Mouse (Mus musculus) ovary, postnatal 10 days (tissue): ENCODE measurements at regions not wholly inside any gene's neighbourhood (a gene's known extent, or its start where the extent isn't known, plus 50 kb on each side); places are given as distances from the start of the nearest gene placed in this dataset.

ENCODE experiments used
- DNase-seq: peaks from one replicate; pipeline ENCODE4 v3.0.0; 2022; ENCODE audit warnings: low spot score

- DNase-seq: no peak
These were observed 154.0 kb upstream of the Kif2a start for GRCm38 (mm10) chr13:107175891-107176290.

GRCm38 (mm10) chr13:107168599-107169149 lies 146.7 kb upstream of the Kif2a start:
- DNase-seq: peak; percentile 13

GRCm38 (mm10) chr13:107167856-107168598 lies 146.1 kb upstream of the Kif2a start:
- DNase-seq: no peak

- no peak for DNase-seq
These were observed 129.6 kb upstream of the Kif2a start for GRCm38 (mm10) chr13:107151548-107151947.

GRCm38 (mm10) chr13:107141209-107141608 lies 119.3 kb upstream of the Kif2a start:
- DNase-seq: no peak

- DNase-seq: no peak
These were observed 112.2 kb upstream of the Kif2a start for GRCm38 (mm10) chr13:107134125-107134524.

GRCm38 (mm10) chr13:107126636-107127035 lies 104.7 kb upstream of the Kif2a start:
- no peak for DNase-seq

GRCm38 (mm10) chr13:107124130-107124668 lies 102.3 kb upstream of the Kif2a start:
- DNase-seq: no peak

- peak; percentile 59 for DNase-seq
These were observed 92.2 kb upstream of the Kif2a start for GRCm38 (mm10) chr13:107113949-107114690.

- no peak for DNase-seq
These were observed 86.1 kb upstream of the Kif2a start for GRCm38 (mm10) chr13:107108045-107108444.

- no peak for DNase-seq
These were observed 85.6 kb upstream of the Kif2a start for GRCm38 (mm10) chr13:107107572-107107971.

GRCm38 (mm10) chr13:107105510-107105909 lies 83.6 kb upstream of the Kif2a start:
- no peak for DNase-seq

- peak; percentile 45 for DNase-seq
These were observed 79.7 kb upstream of the Kif2a start for GRCm38 (mm10) chr13:107101598-107101997.

- DNase-seq: no peak
These were observed 79.0 kb upstream of the Kif2a start for GRCm38 (mm10) chr13:107100852-107101325.

GRCm38 (mm10) chr13:107100116-107100515 lies 78.2 kb upstream of the Kif2a start:
- no peak for DNase-seq

GRCm38 (mm10) chr13:107097005-107097404 lies 75.1 kb upstream of the Kif2a start:
- no peak for DNase-seq

- DNase-seq: no peak
These were observed 73.2 kb upstream of the Kif2a start for GRCm38 (mm10) chr13:107094976-107095716.

- no peak for DNase-seq
These were observed 72.6 kb upstream of the Kif2a start for GRCm38 (mm10) chr13:107094487-107094886.

GRCm38 (mm10) chr13:107093683-107094082 lies 71.8 kb upstream of the Kif2a start:
- no peak for DNase-seq

GRCm38 (mm10) chr13:107088198-107088597 lies 66.3 kb upstream of the Kif2a start:
- DNase-seq: no peak

- DNase-seq: no peak
These were observed 65.4 kb upstream of the Kif2a start for GRCm38 (mm10) chr13:107087355-107087754.

GRCm38 (mm10) chr13:107078085-107078484 lies 56.2 kb upstream of the Kif2a start:
- no peak for DNase-seq
